Comparison of ENCODE assay signal across 29 mouse cellular contexts in genomic region chr13:17116073-17116472, GRCm38 (mm10).
"Had no signal": no experiment of that assay in that cellular context is flagged by ENCODE, and none has a peak within 500 bp of the region (broad histone marks: within the 10 kb centered on the region; RNA-seq: fewer than 3 reads in every experiment).

No protein-coding gene starts in this region.

- H3K4me1 ChIP-seq: heart, embryonic 13.5 days; heart, embryonic 15.5 days; hindbrain, embryonic 10.5 days; hindbrain, embryonic 12.5 days; intestine, embryonic 15.5 days; limb, embryonic 10.5 days; limb, embryonic 12.5 days; liver, embryonic 13.5 days; liver, embryonic 15.5 days had no signal

- DNase-seq: gastrocnemius, postnatal 14 days; gastrocnemius, postnatal 36 days; heart, adult 11 months; heart, adult 2 months; heart, postnatal 14 days; heart, postnatal 36 days; kidney, adult 18-20 months; kidney, adult 8-10 months; kidney, postnatal 10 days; kidney, postnatal 25 days; kidney, postnatal 4 days; liver; liver, embryonic 13.5 days had no signal

- ATAC-seq: hindbrain, embryonic 16.5 days; inflammation-experienced regulatory T-cells, adult 6 months; intestine, embryonic 15.5 days; intestine, postnatal 0 days had no signal

- H3K27ac ChIP-seq: heart, adult 2 months; heart, embryonic 13.5 days; heart, embryonic 15.5 days; hindbrain, embryonic 10.5 days; hindbrain, embryonic 12.5 days; hindbrain, embryonic 14.5 days; intestine, embryonic 15.5 days; layer of hippocampus, adult 2 months; left cerebral cortex, adult 2 months; limb, embryonic 10.5 days; limb, embryonic 12.5 days; liver, embryonic 13.5 days; liver, embryonic 15.5 days had no signal

- H3K9me3 ChIP-seq: heart, embryonic 13.5 days; heart, embryonic 15.5 days; hindbrain, embryonic 10.5 days; hindbrain, embryonic 12.5 days; intestine, embryonic 15.5 days; limb, embryonic 10.5 days; limb, embryonic 12.5 days; liver, embryonic 13.5 days; liver, embryonic 15.5 days had no signal

- H3K4me3 ChIP-seq: heart, adult 2 months; heart, embryonic 13.5 days; heart, embryonic 15.5 days; hindbrain, embryonic 10.5 days; hindbrain, embryonic 12.5 days; intestine, embryonic 15.5 days; layer of hippocampus, adult 2 months; left cerebral cortex, adult 2 months; limb, embryonic 10.5 days; limb, embryonic 12.5 days; liver, embryonic 13.5 days; liver, embryonic 15.5 days had no signal

- H3K36me3 ChIP-seq: heart, embryonic 13.5 days; heart, embryonic 15.5 days; hindbrain, embryonic 10.5 days; hindbrain, embryonic 12.5 days; intestine, embryonic 15.5 days; limb, embryonic 10.5 days; limb, embryonic 12.5 days; liver, embryonic 13.5 days; liver, embryonic 15.5 days had no signal

- H3K27me3 ChIP-seq: heart, embryonic 13.5 days; heart, embryonic 15.5 days; hindbrain, embryonic 12.5 days; intestine, embryonic 15.5 days; limb, embryonic 12.5 days; liver, embryonic 13.5 days; liver, embryonic 15.5 days had no signal

- H3K9ac ChIP-seq: heart, embryonic 13.5 days; heart, embryonic 15.5 days; hindbrain, embryonic 12.5 days; hindbrain, embryonic 14.5 days; intestine, embryonic 15.5 days; limb, embryonic 12.5 days; liver, embryonic 13.5 days; liver, embryonic 15.5 days had no signal

- H3K4me2 ChIP-seq: heart, embryonic 11.5 days; heart, embryonic 13.5 days; heart, embryonic 15.5 days; hindbrain, embryonic 12.5 days; hindbrain, embryonic 14.5 days; intestine, embryonic 15.5 days; limb, embryonic 12.5 days; liver, embryonic 11.5 days; liver, embryonic 13.5 days; liver, embryonic 15.5 days had no signal
